ENCODE assay signal across 17 mouse cellular contexts in genomic region chr10:51975587-51975986, GRCm38 (mm10). TPM values are rescaled to one million over a fixed set of nuclear protein-coding genes. Genes with fewer than 3 reads are reported as not detected.
A peak's percentile ranks its signal among the peaks of the same experiment; 100 is the strongest.
DNase-seq lines count a peak whose midpoint lies in the region; TF ChIP-seq lines count a peak whose summit lies in the region.
"Had no signal": no experiment of that assay in that cellular context is flagged by ENCODE, and none has a peak within 500 bp of the region (broad histone marks: within the 10 kb centered on the region; RNA-seq: fewer than 3 reads in every experiment).

No protein-coding gene starts in this region.

- H3K27me3 ChIP-seq in C2C12 (ENCODE audit: control insufficient read depth, insufficient read depth, insufficient read length) (no peaks in the 10 kb centered on the region), myocyte (ENCODE audit: control insufficient read depth, insufficient read depth, insufficient read length) (no peaks in the 10 kb centered on the region)
- H3K27me3 ChIP-seq in heart, embryonic 10.5 days (ENCODE audit: insufficient read depth, poor library complexity, severe bottlenecking): no peaks in the 10 kb centered on the region
- H3K27me3 ChIP-seq: CH12.LX, Patski had no signal

- TF ChIP-seq CTCF in C2C12 (IDR thresholded peaks at IDR 0.05; ENCODE audit: control insufficient read depth, insufficient read depth, insufficient read length): no peak

- H3K4me2 ChIP-seq in myocyte (ENCODE audit: low read depth): peak overlapping the region; percentile 54

- no peak overlapping the region for H3K4me3 ChIP-seq in C2C12 (ENCODE audit: insufficient read depth, poor library complexity, severe bottlenecking)
- no peak overlapping the region for H3K4me3 ChIP-seq in myocyte
- no peak overlapping the region for H3K4me3 ChIP-seq in heart, embryonic 10.5 days

- H3K27ac ChIP-seq in heart, embryonic 10.5 days: no peak overlapping the region

- H3K36me3 ChIP-seq in C2C12 (ENCODE audit: control insufficient read depth, insufficient read depth) (no peaks in the 10 kb centered on the region), myocyte (ENCODE audit: control insufficient read depth, insufficient read depth) (no peaks in the 10 kb centered on the region)
- no peaks in the 10 kb centered on the region for H3K36me3 ChIP-seq in heart, embryonic 10.5 days
- H3K36me3 ChIP-seq: G1E had no signal

- H3K9me3 ChIP-seq in heart, embryonic 10.5 days: no peaks in the 10 kb centered on the region
- H3K9me3 ChIP-seq: G1E had no signal

- H3K79me3 ChIP-seq in C2C12 (ENCODE audit: low read depth): no peaks in the 10 kb centered on the region

- DNase-seq in forelimb bud, embryonic 11.5 days (ENCODE audit: low read depth, low spot score): peak; percentile 3
- DNase-seq in right cerebral cortex, adult 2 months (ENCODE audit: low spot score in 2 of 2): no peak
- no peak for DNase-seq in heart, embryonic 10.5 days (ENCODE audit: low spot score)
- DNase-seq in thymus, postnatal 14 days: no peak
- DNase-seq: adrenal gland, postnatal 25 days; B cell, adult 2 months; cerebellum, adult 11 months; cerebellum, adult 11-12 months; cerebellum, adult 18-20 months; cerebellum, adult 2 months had no signal

- no peaks in the 10 kb centered on the region for H3K4me1 ChIP-seq in heart, embryonic 10.5 days

- no peak for TF ChIP-seq POLR2A in myocyte (IDR thresholded peaks at IDR 0.05; ENCODE audit: insufficient read length, low read depth)

- 78% methylated on average over 3 of the region's 3 CpGs for WGBS in heart, embryonic 10.5 days

- H3ac ChIP-seq in C2C12 (ENCODE audit: control insufficient read depth, insufficient read length, low read depth): no peak overlapping the region
- H3ac ChIP-seq in myocyte (ENCODE audit: control insufficient read depth, insufficient read length): no peak overlapping the region

- no peaks in the 10 kb centered on the region for H3K79me2 ChIP-seq in C2C12 (ENCODE audit: control insufficient read depth, insufficient read depth)
- no peaks in the 10 kb centered on the region for H3K79me2 ChIP-seq in myocyte (ENCODE audit: control insufficient read depth, insufficient read depth)

TF ChIP-seq in C2C12, 6 proteins besides CTCF, POLR2A, EP300 and RAD21:
- TF ChIP-seq MYOD1 (IDR thresholded peaks at IDR 0.05; ENCODE audit: control insufficient read depth, insufficient read length, low read depth) (peak; percentile 73), FOSL1 (IDR thresholded peaks at IDR 0.05; ENCODE audit: insufficient read depth, low read length, poor library complexity, severe bottlenecking) (no peak)

TF ChIP-seq in myocyte, 11 proteins besides CTCF, POLR2A, EP300 and RAD21:
- no peak for TF ChIP-seq POLR2AphosphoS2 (IDR thresholded peaks at IDR 0.05; ENCODE audit: insufficient read length, low read depth)
- peak in 1 of 3 experiments; percentile 13 for TF ChIP-seq MYOG (IDR thresholded peaks at IDR 0.05; ENCODE audit: control insufficient read depth in 1 of 3, insufficient read depth in 1 of 3, insufficient read length in 2 of 3, low read depth in 2 of 3)
- no peak for TF ChIP-seq CEBPB (IDR thresholded peaks at IDR 0.05; ENCODE audit: insufficient read depth, poor library complexity, severe bottlenecking)
- peak; percentile 15 to 64 (median 49) for TF ChIP-seq MYOD1 (IDR thresholded peaks at IDR 0.05; ENCODE audit: control insufficient read depth in 1 of 3, insufficient read length in 2 of 3, low read depth in 2 of 3)
- TF ChIP-seq TCF12 (IDR thresholded peaks at IDR 0.05; ENCODE audit: insufficient read depth, poor library complexity, severe bottlenecking): peak; percentile 30
TF ChIP-seq in myocyte: peak in this region for 3.

RNA-seq across cellular contexts. Expression of gene Vgll2, which starts 46.7 kb away (rescaled TPM):
- polyA plus RNA-seq in C2C12 (2012; fragmentation: generic; extraction: Trizol): 1.2 TPM
- 23.1 TPM for polyA plus RNA-seq in myocyte (2012; fragmentation: generic; extraction: Trizol)
- polyA plus RNA-seq in heart, embryonic 10.5 days (2016; fragmentation: Nextera tagmentation; extraction: Ambion mirVana): 0.96 and 2.9 TPM in 2 replicates
- polyA plus RNA-seq: activated CD4-positive, CD25-positive, alpha-beta regulatory T cell, adult 4 months; CD4-positive, CD25-positive, alpha-beta regulatory T cell, adult 4 months; cerebellum, adult 2 months; G1E; Patski had no signal
